Mouse (Mus musculus) megakaryocyte, adult 5-6 weeks (primary cell): ENCODE data around the gene Mdk. TPM values are rescaled to one million over a fixed set of nuclear protein-coding genes. Genes with fewer than 3 reads are reported as not detected.

Experiments used
- ATAC-seq: 2 replicates; pipeline ENCODE4 v1.8.0; 2016; ENCODE audit warnings: mild to moderate bottlenecking, inconsistent platforms; ENCODE audit not compliant: poor library complexity, severe bottlenecking
- total RNA-seq, 2 experiments: library from RNA; stranded (forward) in 1 of 2; stranded (reverse) in 1 of 2; fragments of 153-499, 151-499 nt in 1 of 2; fragments of 221-1000, 200-1000 nt in 1 of 2; gene quantifications; 2 replicates each; pipeline versions ENCODE4 v1.2.3 to v1.2.4; 2015 to 2017

Gene Mdk
- total RNA-seq, 2 experiments from 2014 or later, result 2.2 TPM; not detected in 1

- ATAC-seq, result peak; percentile 46
These were observed 1.9 kb upstream of the Mdk start for GRCm38 (mm10) chr2:91934016-91934415.

- no peak for ATAC-seq
These were observed 1.4 kb upstream of the Mdk start for GRCm38 (mm10) chr2:91933471-91933870.

GRCm38 (mm10) chr2:91932737-91933350 lies 747 bp upstream of the Mdk start:
- no peak for ATAC-seq

- ATAC-seq, result no peak
These were observed 553 bp downstream of the Mdk start for GRCm38 (mm10) chr2:91931328-91932159.

GRCm38 (mm10) chr2:91930761-91931291 lies 1.3 kb downstream of the Mdk start:
- no peak for ATAC-seq

GRCm38 (mm10) chr2:91929936-91930335 lies 2.2 kb downstream of the Mdk start:
- 0 out of 2 replicates have a peak, but pooled peaks have one; percentile 25 for ATAC-seq

GRCm38 (mm10) chr2:91929455-91929854 lies 2.6 kb downstream of the Mdk start:
- no peak for ATAC-seq

GRCm38 (mm10) chr2:91928534-91929350 lies 3.4 kb downstream of the Mdk start:
- ATAC-seq, result no peak

- ATAC-seq, result peak; percentile 68
These were observed 4.1 kb downstream of the Mdk start for GRCm38 (mm10) chr2:91927826-91928533.

- no peak for ATAC-seq
These were observed 5.1 kb downstream of the Mdk start, which contains the start of gene Chrm4 for GRCm38 (mm10) chr2:91926949-91927348. TSS of gene Chrm4 (plus strand) at chr2:91927249.

GRCm38 (mm10) chr2:91925442-91925841 lies 6.7 kb downstream of the Mdk start:
- no peak for ATAC-seq

GRCm38 (mm10) chr2:91924726-91925125 lies 7.4 kb downstream of the Mdk start:
- ATAC-seq, result no peak

GRCm38 (mm10) chr2:91923415-91924337 lies 8.4 kb downstream of the Mdk start:
- ATAC-seq, result peak; percentile 52

GRCm38 (mm10) chr2:91922586-91923414 lies 9.3 kb downstream of the Mdk start:
- ATAC-seq, result no peak

GRCm38 (mm10) chr2:91921790-91922570 lies 10.1 kb downstream of the Mdk start:
- peak; percentile 46 for ATAC-seq

- 0 out of 2 replicates have a peak, but pooled peaks have one; percentile 16 for ATAC-seq
These were observed 10.8 kb downstream of the Mdk start for GRCm38 (mm10) chr2:91921181-91921789.

- no peak for ATAC-seq
These were observed 12.0 kb downstream of the Mdk start for GRCm38 (mm10) chr2:91920130-91920529.
